Mouse (Mus musculus) cerebellum, postnatal 10 days (tissue): ENCODE data around the gene Isoc2b.
"Not testable (repeated sequence)": the region's sequence is repeated elsewhere in the genome, so short reads cannot be mapped to it uniquely, and the experiment has no call there.

Experiments
- DNase-seq, 2 experiments: peaks; one replicate each; pipeline ENCODE4 v3.0.0; 2021; ENCODE audit warnings: mixed read lengths in 2 of 2

The Isoc2b gene

DNA sequence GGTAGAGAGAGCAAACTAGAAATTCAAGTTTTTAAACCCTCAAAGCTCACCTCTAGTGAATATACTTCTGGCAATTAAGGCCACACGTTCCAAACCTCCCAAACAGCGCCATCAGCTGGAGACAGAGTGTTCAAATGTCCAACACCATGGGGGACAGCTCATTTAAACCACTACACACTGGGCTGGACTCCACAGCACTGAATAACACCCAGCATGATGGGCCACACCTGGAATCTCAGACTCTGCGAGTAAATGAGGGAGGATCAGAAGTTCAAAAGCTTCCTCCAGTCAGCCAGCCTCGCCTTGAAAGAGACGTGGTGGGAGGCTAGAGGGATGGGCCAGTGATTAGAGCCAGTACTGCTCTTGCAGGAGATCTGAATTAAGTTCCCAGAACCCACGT is at the start of gene Isoc2b:
TSS of gene Isoc2b (minus strand) at position 126 of the 400 bp plus-strand sequence.
- DNase-seq: no peak

DNA sequence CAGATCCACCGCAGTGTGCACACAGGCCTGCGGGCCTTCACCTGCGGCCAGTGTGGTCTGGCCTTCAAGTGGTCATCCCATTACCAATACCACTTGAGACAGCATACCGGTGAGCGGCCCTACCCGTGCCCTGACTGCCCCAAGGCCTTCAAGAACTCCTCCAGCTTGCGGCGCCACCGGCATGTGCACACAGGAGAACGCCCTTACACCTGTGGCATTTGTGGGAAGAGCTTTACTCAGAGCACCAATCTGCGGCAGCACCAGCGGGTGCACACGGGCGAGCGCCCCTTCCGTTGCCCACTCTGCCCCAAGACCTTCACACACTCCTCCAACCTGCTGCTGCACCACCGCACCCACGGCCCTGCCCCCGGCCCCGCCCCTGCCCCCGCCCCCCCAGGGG is 49.0 kb upstream of the Isoc2b start:
- DNase-seq: no peak

DNA sequence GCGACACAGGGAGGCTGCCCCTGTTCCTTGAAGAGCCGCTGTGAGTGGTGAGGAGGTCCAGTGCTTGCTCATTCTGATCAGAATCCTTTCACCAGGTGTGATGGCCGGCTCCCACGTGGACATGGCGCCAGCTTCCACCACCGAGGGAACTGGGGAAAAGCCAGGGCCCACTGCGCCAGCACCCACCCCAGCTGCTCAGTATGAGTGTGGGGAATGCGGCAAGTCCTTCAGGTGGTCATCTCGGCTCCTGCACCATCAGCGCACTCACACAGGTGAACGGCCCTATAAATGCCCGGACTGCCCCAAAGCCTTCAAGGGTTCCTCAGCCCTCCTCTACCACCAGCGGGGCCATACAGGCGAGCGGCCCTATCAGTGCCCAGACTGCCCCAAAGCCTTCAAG is 48.6 kb upstream of the Isoc2b start:
- no peak for DNase-seq

DNA sequence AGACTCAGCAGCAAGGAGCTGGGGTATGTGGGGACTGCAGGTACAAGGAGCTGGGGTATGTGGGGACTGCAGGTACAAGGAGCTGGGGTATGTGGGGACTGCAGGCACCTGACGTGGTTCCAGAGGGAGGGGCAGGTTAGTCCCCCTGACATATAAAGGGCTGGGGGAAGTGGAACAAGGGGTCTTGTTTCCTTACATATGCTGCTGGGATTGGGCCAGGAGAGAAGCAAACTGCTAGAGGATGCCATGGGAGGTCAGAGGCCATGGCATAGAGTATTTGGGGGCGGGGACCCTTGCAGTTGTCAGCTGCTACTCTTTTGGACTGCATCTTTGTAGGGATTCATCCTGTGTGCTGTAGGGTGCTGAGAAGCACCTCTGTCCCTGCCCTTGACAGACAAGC is 47.4 kb upstream of the Isoc2b start:
- DNase-seq: no peak

DNA sequence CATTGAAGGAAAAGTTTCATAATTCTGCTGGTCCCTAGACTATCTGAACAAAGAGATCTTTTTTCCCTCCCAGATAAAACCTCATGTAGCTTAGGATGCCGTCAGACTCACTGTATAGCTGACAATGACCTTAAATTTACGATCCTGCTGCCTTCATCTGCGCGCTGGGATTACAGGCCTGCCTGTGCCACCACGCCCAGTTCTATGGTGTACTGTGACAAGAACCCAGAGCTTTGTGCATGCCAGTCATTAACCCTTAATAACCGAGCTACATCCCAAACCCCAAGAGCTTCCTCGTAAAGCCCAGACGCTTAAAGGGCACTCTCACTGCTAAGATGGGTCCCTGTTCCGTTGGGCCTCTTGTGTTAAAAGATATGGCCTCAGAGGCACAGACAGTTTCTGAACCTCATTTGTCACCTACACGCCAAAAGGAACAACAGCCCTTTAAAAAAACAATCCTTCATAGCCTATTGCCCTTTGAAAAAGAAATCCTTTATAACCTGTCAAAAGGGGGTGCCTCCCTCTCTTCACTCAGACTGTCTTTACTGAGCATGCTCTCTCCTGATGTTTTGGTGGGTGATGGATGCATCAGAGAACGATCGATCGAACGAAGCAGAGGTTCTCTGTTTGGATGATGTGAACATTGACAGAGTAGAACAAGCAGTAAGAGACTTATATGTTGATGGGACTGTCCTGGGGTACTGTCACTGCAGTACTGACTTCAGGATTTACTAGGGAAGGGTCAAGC is 45.8 kb upstream of the Isoc2b start:
- peak; percentile 54 to 58 for DNase-seq

DNA sequence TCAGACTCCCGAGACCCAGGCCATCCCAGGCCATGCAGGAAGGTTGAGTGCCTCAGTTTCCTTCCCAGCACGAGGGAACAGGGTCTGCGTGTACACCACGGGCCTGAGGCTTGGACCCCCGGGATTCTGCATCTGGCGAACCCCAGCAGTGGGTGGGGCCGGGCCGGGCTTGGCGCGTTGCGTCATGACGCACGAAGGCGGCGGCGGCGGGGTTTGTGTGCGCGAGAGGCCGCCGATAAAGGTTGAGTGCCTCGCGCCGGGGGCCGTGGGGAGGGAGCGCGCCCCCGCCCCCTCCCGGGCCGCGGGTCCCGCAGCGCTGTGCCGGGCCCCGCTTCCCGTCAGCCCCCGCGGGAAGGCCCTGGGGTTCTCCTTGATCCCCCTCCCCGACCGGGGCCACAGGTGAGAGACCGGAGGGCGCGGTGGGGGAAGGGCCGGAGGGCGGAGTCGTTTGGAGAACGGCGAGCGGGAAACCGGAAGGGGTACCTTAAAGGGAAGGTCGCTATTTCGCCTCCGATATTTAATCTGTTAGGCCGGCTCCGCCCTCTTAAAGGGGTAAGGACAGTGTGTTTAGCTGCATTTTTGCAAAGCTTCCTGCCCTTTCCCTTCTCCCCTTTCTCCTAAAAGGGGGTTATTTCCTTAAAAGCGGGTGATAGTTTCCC is 45.1 kb upstream of the Isoc2b start, which contains the start of gene Zfp628:
TSS of gene Zfp628 (plus strand) at position 211 of the 659 bp plus-strand sequence.
- peak; percentile 98 to 100 for DNase-seq

DNA sequence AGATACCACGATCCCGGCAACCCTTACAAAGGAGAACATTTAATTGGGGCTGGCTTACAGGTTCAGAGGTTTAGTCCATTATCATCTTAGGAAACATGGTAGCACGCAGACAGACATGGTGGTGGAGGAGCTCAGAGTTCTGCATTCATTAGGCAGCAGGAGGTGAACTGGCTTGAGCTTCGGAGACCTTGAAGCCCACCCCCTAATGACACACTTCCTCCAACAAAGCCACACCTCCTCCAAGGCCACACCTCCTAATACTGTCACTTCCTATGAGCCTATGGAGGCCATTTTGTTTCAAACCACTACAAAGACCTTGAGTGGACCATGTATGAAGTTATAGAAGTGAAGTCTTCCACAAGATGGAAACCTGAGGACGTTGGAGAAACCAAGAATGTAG is 42.2 kb upstream of the Isoc2b start:
- no peak for DNase-seq

DNA sequence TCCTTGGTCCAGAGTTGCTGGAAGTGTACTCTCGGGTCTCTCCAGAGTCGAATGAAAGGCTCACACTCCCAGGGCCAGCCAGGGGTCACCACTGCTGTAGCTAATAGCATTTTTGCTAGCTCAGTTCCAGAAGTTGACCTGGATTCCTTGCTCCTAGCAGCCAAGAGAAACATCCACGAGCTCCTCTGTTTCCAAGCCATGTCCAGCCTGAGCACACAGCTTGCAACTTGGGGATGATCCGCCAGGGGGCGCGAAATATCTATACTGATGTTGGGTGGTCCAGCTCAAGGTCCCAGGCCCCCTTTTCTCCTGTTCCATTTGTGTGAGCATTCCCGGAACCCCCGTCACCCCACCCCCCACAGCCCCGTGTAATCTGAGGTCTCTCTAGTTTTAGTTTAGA is 41.5 kb upstream of the Isoc2b start:
- peak; percentile 86 to 90 for DNase-seq

DNA sequence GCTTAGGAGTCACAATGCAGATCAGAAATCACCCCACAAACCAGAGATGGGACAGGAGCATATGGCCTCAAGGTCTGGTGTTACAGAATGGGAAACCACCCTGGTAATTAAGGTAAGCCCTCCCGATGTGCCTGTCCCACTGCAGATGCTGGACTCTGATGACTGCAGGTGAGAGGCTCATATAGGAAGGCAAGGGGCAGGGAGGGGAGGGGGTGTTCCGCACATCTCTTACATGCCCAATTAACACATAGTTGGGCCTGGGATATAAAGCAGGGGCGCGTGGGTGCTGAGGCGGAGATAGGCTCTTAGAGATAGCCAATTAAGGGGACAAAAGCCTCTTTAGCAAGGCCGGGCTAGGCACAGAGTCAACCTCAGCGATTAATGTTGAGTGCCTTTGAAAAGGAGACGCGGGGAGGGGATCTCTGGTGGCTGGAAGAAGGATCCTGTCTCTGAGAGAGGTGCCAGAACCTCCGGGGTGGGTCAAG is 36.5 kb upstream of the Isoc2b start, which contains the start of gene Gm36210:
TSS of gene Gm36210 (minus strand) at position 51 of the 485 bp plus-strand sequence.
- DNase-seq: no peak

DNA sequence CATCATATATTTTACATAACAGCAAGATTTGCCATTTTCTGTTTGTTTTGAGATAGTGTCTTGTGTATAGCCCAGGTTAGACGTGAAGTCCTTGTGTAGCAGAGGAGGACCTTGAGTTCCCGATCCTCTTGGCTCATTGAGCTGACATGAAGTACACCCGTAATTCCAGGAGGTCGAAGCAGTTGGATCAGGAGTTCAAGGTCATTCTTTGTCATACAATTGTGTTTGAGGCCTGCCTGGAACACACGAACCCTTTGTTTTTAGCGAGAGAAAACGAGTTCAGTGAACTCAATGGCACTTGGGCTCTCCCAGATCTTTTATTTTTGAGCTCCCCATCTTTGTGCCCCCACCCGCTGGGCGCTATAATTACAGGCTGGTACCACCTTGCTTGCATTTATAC is 32.3 kb upstream of the Isoc2b start:
- no peak for DNase-seq

DNA sequence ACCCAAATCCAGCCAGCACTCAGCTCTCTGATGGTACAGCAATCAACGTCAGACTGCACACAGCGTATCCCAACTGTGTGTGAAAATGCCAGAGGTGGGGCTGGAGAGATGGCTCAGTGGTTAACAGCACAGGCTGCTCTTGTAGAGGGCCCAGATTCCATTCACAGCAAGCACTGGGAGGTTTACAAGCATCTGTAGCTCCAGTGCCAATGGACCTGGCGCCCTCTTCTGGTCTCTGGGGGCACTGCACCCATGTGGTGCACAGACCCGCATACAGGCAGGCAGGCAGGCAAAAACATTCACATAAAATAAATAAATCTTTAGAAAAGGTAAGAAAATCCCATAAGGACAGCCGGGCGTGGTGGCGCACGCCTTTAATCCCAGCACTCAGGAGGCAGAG is 31.1 kb upstream of the Isoc2b start:
- DNase-seq: peak; percentile 53 to 71

DNA sequence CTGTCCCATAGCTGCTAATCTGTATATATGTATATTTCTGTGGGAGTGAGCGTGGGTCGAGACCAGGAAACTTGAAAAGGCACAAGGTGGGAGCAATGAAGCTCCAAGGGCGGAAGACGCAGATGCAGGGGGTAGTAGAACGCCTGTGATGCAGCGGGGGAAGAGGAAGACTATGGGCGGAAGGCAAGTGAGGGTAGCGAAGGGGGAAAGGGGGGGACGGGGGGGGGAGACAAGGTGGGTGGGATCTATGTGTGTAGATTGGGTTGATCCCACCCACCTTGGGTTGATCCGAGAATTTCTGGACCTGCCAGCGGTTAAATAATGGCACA is 30.4 kb upstream of the Isoc2b start:
- no peak for DNase-seq

DNA sequence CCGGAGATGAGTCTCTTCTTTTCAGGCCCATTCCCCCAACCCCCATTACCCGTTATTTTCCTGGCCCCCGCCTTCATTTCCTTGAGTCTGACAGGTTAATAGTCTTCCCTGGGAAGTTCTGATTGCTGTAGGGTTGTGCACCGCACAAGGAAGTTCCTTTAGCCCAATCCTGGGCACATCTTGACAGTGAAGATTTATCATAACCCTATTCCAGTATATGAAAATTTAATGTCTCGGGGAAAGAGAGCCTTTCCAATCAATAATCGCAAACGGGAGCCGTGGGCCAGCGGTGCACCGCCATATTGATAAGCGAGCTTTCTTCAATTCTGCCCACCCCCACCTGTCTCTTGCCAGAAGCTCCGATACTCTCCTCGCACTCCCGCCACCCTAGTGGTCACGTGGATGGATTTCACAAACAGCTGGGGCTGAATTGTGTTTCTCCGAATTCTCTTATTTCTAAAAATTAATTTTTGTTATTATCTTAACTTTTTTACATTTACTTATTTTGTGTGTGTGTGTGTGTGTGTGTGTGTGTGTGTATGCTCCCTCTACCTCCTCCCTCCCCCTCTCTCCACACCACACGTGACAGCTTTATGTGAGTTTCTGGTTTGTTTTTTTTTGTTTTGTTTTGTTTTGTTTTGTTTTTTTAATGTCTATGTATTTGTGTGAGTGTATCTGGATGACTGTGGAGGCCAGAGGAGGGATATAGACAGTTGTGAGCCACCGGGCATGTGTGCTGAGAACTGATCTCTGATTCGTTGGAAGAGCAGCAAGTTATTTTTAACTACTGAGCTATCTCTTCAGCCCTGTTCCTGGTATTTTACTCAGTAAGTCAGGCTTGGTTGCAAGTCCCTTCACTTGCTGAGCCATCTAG is 29.8 kb upstream of the Isoc2b start:
- DNase-seq: peak; percentile 67 to 72

DNA sequence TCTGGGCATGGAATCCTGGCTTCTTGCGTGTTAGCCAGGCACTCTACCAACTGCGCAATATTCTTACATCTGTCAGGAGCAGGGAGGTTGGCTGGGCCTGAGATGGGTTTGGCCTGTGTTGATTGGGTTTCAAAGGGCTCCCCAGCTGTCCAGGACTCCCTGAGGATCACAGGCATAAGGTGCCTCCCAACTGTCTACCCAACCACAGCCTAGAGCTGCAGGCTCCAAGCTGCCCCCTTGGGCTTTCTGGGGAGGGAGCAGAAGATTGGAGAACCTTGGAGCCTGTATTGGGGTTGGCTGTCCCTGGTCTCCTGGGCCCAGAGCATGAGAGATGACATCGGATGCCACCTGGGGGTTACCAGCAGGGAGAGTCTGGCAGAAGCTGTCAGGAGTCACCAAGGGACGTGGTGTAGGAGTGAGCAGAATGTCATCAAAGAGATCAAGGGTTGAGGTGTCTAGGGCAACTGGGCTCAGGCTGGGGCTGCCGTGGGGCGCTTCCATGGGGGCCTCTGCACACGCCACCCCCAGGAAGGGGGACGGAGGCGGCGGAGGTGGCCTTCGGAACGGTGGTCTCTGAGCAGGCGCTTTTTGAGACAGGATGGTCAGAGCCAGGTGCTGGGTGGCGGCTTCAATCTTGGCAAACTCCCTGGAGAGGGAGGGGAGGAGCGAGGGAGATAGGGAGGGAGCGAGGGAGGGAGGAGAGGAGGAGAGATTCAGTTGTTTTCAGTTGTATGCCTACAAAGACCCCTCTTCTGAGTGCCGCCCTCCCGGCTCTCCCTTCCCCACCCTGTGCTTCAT is 29.0 kb upstream of the Isoc2b start:
- DNase-seq: peak; percentile 69 to 75

DNA sequence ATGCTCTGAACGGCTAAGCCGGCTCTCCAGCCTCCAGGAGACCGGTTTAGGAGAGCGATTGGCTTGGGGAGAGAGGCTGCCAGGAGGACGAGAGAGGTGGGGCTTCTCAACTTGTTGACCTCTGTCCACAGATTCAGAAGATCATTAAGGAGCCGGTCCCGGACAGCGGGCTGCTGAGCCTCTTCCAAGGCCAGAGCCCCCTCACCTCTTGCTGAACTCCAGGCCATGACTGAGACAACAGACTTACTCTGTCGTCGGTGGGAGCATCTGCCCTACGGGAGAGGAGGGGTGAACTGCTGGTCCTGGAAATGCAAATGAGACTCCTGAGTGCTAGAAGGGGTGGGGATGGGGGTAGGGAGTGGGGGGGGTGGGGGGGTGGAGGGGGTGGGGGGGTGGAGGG is 25.1 kb upstream of the Isoc2b start:
- no peak for DNase-seq

DNA sequence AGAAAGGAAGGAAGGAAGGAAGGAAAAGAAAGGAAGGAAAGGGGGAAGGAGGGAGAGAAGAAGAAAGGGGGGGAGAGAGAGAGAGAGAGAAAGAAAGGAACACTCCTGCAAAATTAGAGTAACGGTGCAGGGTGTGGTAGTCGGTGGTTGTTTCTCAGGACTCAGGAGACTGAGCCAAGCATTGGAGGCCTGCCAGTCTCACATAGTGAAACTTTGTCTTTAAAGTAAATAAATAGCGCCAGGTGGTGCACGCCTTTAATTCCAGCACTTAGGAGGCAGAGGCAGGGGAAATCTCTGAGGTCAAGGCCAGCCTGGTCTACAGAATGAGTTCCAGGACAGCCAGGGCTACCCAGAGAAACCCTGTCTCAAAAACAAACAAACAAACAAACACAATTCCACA is 16.6 kb upstream of the Isoc2b start:
- no peak for DNase-seq

DNA sequence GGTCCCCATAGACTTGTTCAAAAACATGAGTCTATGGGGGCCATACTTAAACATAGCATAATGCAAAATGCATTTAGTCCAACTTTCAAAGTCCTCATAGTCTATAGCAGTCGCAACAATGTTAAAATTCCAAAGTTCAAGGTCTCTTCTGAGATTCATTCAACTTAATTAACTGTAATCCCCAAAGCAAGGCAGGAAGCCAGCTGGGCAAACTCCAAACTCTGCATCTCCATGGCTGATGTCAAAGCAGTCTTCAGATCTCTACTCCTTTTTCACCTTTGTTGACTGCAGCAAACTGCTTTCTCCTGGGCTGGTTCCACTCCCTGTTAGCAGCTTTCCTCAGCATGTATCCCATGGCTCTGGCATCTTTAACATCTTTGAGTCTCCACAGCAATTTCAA is 9.0 kb upstream of the Isoc2b start:
- DNase-seq: not testable (repeated sequence)

DNA sequence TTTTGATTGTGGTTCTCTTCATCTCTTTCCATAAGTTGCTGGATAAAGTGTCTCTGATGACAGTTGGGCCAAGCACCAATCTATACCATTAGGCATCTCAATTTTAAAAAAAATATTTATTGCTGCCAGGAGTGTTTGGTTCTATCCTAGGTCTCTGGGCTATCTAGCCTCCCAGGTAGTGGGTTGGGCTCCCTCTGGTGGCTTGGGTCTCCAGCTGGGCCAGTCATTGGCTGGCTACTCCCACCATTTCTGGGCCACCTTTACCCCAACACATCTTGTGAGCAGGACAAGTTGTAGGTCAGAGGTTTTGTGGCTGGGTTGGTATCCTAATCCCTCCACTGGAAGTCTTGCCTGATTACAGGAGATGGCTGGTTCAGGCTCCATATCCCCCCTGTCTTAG is 8.1 kb upstream of the Isoc2b start:
- DNase-seq: no peak

DNA sequence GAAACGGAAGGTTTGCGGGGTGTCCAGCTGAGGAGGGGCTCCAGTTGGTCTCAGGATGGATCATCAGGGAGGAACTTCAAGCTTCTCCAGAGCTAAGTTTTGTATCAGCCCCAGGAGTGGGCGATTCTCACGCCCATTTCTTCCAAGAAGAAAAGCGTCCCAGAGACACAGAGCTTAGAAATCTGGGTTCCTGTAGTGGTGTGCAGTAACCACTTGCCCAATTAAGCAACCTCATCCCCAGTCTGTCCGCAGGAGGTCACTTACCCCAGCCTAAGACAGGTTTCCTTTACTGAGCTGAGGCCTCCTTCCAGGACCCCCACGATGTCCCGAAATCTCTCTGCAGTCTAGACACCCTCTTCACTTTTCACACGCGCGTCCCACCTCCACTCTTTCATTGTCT is 7.2 kb upstream of the Isoc2b start:
- no peak for DNase-seq

DNA sequence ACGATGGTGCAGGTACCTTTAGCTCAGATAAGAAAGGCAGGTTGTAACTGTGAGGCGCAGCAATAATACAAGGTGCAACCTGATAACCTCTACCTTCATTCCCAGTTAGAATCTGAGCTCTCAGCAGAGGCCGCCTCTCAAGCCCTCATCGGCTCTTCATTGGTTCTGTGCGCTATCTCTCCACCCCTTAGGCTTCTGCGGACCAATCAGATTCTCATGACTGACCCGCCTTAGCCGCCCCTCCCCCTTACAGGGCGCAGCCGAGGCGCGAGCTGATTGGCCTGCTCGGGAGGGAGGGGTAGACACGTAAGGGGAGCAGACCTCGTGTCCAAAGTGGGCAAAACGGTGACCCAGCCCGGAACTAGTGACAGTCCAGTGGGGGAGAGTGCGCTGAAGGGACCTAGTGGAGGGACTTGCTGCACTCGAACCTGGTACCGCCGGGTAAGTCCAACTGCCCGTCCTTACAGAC is 6.7 kb upstream of the Isoc2b start, which contains the start of gene Isoc2a:
TSS of gene Isoc2a (plus strand) at position 401 of the 469 bp plus-strand sequence.
- DNase-seq: peak; percentile 93 to 95

DNA sequence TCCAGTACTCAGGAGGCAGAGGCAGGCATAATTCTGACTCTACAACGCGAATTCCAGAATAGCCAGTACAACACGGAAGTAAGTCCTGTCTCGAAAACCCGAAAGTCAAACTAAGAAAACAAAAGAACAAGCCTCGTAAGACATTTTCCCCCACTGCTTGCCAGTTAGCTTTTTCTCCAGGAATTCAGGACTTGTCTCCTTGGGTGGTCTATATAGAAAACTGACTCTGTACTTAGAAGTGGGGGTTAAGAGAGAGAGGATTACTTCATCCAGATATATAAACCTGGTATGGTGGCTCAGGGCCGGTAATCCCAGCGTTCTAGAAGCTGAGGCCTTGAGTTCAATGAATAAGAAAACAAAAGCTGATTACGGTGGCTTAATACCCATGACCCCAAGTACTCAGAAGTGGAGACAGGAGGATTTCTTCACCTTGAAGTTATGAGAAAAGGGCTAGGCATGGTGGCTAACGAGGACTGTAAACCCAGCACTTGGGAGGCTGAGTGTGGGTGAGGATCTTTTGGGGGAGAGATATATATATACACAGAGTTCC is 3.4 kb downstream of the Isoc2b start:
- no peak for DNase-seq
